Mouse (Mus musculus) kidney, postnatal 36 days (tissue): ENCODE data around the gene Ins2.

ENCODE experiments used
- DNase-seq, 2 experiments: peaks; one replicate each; pipeline ENCODE4 v3.0.0; 2021 to 2022; ENCODE audit warnings: mixed read lengths in 2 of 2

Gene Ins2

GRCm38 (mm10) chr7:142663931-142664421 is 79.2 kb downstream of the Ins2 start:
- no peak for DNase-seq

GRCm38 (mm10) chr7:142663151-142663550 is 80.0 kb downstream of the Ins2 start:
- DNase-seq: no peak

GRCm38 (mm10) chr7:142661811-142662210 is 81.4 kb downstream of the Ins2 start:
- DNase-seq: no peak

- DNase-seq: no peak
Measured at GRCm38 (mm10) chr7:142661046-142661445, 82.1 kb downstream of the Ins2 start.

- peak in 1 of 2 experiments; percentile 42 for DNase-seq
Measured at GRCm38 (mm10) chr7:142660651-142660945, 82.6 kb downstream of the Ins2 start.

GRCm38 (mm10) chr7:142659767-142660650 is 83.2 kb downstream of the Ins2 start:
- no peak for DNase-seq

GRCm38 (mm10) chr7:142659181-142659681 is 84.0 kb downstream of the Ins2 start:
- peak in 1 of 2 experiments; percentile 35 for DNase-seq

GRCm38 (mm10) chr7:142658681-142659180 is 84.5 kb downstream of the Ins2 start:
- DNase-seq: no peak

- no peak for DNase-seq
Measured at GRCm38 (mm10) chr7:142657821-142658614, 85.2 kb downstream of the Ins2 start.

GRCm38 (mm10) chr7:142657341-142657791 is 85.8 kb downstream of the Ins2 start:
- DNase-seq: no peak

GRCm38 (mm10) chr7:142656055-142656454 is 87.1 kb downstream of the Ins2 start:
- no peak for DNase-seq

- DNase-seq: no peak
Measured at GRCm38 (mm10) chr7:142655633-142656032, 87.5 kb downstream of the Ins2 start.

GRCm38 (mm10) chr7:142653726-142654125 is 89.5 kb downstream of the Ins2 start:
- DNase-seq: no peak

- DNase-seq: no peak
Measured at GRCm38 (mm10) chr7:142646676-142647075, 96.5 kb downstream of the Ins2 start.

- no peak for DNase-seq
Measured at GRCm38 (mm10) chr7:142645045-142645444, 98.1 kb downstream of the Ins2 start.

GRCm38 (mm10) chr7:142636178-142636577 is 107.0 kb downstream of the Ins2 start:
- no peak for DNase-seq

- no peak for DNase-seq
Measured at GRCm38 (mm10) chr7:142630691-142631090, 112.5 kb downstream of the Ins2 start.

GRCm38 (mm10) chr7:142629806-142630205 is 113.4 kb downstream of the Ins2 start:
- DNase-seq: no peak
